Mouse (Mus musculus): ENCODE measurements around the gene Thbs3.

DNA sequence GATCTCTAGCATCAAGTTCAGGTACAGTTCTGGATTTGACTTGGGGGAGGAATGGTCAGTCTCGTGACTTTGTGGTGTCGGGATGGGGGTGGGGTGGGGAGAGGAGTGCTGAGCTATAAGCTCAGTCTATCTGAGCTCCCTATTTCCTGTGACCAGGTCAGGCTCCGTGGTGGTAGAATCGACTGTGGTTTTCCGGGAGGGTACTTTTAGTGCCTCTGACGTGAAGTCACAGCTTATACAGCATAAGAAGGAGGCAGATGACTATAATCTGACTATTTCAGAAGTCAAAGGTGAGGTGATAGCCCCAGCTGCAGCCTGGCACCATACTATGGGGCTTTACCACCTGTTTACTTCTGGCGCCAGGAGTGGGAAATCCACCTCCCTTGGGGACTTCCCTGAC lies 16.4 kb downstream of the Thbs3 start:
- TF ChIP-seq EP300 (IDR thresholded peaks at IDR 0.05; ENCODE audit: low read depth) (no peak), CTCF (IDR thresholded peaks at IDR 0.05; ENCODE audit: low read depth) (no peak)
